Mouse (Mus musculus) left cerebral cortex, adult 8-10 months (tissue): ENCODE measurements at regions not wholly inside any gene's neighbourhood (a gene's known extent, or its start where the extent isn't known, plus 50 kb on each side); places are given as distances from the start of the nearest gene placed in this dataset.

Experiments
- DNase-seq, 2 experiments: peaks; one replicate each; pipeline ENCODE4 v3.0.0; 2022; ENCODE audit warnings: low spot score in 2 of 2

GRCm38 (mm10) chr1:72963449-72963848 lies 52.3 kb downstream of the Tnp1 start:
- DNase-seq = peak in 1 of 2 experiments; percentile 24

GRCm38 (mm10) chr1:72960241-72960653 lies 55.5 kb downstream of the Tnp1 start:
- no peak for DNase-seq

DNA sequence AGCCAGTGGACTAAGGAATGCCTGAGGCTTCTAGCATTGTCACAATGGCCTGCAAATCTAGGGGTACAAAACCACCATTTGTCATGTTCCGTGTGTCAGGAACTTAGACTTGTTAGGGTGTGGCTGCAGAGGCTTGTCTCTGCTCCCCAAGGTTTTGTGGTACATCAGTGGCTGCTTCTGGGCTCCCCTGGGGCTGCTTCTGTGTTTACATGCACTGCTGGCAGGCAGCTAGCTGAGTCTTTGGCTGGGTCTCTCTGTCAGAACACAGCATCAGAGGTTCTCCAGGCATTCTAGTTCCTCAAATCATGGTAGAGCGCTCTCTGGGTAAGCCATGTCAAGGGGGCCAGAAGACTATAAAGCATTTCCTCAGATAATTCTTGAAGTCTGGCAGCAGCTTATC lies 60.3 kb downstream of the Tnp1 start:
- no peak for DNase-seq

- DNase-seq = no peak
Measured at GRCm38 (mm10) chr1:72952896-72953295, 62.8 kb downstream of the Tnp1 start.

DNA sequence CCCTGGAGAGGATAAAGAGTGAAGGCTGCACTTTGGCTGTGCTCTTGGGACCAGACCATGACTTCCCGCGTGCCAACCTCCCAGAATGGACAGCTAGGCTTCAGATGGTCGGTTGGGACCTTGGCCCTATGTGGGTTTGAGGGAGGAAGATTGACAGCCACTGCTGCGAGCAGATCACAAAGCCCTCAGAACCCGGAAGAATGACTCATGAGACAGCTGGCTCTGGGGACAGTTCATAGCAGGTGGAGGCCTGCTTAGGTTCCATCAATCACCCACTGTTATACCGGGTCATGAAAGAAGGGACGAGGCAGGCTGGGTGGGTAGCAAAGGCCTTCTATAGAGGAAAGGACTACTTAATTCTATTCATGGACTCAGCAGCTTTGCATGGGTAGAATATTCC lies 63.9 kb downstream of the Tnp1 start:
- no peak for DNase-seq

- no peak for DNase-seq
Measured at GRCm38 (mm10) chr1:72951365-72951764, 64.3 kb downstream of the Tnp1 start.

GRCm38 (mm10) chr1:72946235-72946634 lies 69.5 kb downstream of the Tnp1 start:
- DNase-seq = no peak

- DNase-seq = no peak
Measured at GRCm38 (mm10) chr1:72945750-72946102, 70.0 kb downstream of the Tnp1 start.

GRCm38 (mm10) chr1:72944805-72945749 lies 70.4 kb upstream of the Igfbp5 start:
- DNase-seq = no peak

DNA sequence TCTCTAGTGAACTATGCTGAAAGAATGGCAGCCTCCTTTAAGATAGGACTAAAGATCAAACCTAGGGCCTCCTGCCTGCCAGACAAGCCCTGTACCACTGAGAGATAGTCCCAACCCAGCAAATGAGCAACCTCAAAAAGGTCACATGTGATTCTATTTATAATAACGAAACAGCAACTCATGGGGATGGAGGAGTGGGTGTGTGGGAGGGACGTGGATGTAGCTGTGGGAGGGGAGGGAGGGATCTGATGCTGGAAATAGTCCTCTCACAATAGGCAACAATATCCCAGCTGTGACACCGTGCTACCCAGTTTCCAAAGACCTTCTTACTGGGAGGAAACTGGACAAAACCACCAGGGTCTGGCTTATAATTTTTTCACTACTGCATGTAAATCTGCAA lies 69.5 kb upstream of the Igfbp5 start:
- DNase-seq = no peak

- DNase-seq = no peak
Measured at GRCm38 (mm10) chr1:72943082-72943481, 68.4 kb upstream of the Igfbp5 start.

DNA sequence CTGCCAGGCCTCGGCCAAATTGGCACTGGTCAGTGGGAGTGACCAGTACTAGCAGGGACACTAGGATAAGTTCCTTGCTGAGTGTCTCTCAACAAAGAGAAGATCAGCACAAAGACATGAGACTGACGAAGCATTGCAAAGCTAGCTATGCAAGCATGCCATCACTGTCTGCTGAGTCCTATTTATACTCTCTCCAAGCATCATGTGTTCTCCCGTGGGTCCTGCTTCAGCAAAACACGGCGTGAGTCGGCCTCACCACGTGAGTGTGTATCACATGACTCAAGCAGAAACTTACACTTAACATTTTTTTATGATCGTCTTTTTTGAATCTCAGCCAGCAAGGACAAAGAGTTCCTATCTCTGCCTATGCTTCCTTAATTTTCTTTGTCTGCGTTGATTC lies 67.7 kb upstream of the Igfbp5 start:
- no peak for DNase-seq

GRCm38 (mm10) chr1:72939948-72940347 lies 65.3 kb upstream of the Igfbp5 start:
- no peak for DNase-seq

GRCm38 (mm10) chr1:72936681-72937465 lies 62.2 kb upstream of the Igfbp5 start:
- DNase-seq = no peak

GRCm38 (mm10) chr1:72936231-72936630 lies 61.5 kb upstream of the Igfbp5 start:
- DNase-seq = no peak

- no peak for DNase-seq
Measured at GRCm38 (mm10) chr1:72935084-72935483, 60.4 kb upstream of the Igfbp5 start.

DNA sequence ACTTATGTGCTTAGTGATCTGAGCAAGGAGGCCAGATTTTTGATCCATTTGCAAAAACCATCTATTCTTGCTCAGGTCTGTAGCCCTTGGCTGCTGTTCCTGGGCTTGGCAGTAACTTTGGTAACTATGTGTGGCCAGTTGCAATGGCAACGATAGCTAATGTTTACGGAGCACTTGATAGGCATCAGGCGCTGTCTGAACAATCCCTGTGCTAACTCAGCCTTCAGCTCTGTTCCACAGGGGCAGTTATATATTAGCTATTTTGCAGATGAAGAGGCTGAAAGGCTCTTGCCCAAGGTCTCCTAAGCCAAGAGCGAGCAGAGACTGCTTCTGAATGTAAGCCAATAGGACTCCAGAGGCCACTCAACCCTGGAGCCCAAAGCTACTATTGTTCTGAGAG lies 55.1 kb upstream of the Igfbp5 start:
- DNase-seq = no peak
